Mouse (Mus musculus): ENCODE measurements at regions not wholly inside any gene's neighbourhood (a gene's known extent, or its start where the extent isn't known, plus 50 kb on each side); places are given as distances from the start of the nearest gene placed in this dataset.

- peak; percentile 49 for ATAC-seq (ENCODE audit: low FRiP score, low TSS enrichment)
- Histone ChIP-seq H3K4me3 (ENCODE audit: low read length) (no peak overlapping the region), H3K27me3 (ENCODE audit: control insufficient read depth, insufficient read depth, low read length) (no peaks in the 10 kb centered on the region), H3K36me3 (ENCODE audit: control insufficient read depth, insufficient read depth, low read length) (no peaks in the 10 kb centered on the region), H3K27ac (ENCODE audit: low read depth, low read length) (no peak overlapping the region), H3K4me2 (replicated peaks; ENCODE audit: low read depth, low read length) (no peak overlapping the region), H3K9ac (ENCODE audit: low read depth, low read length) (no peak overlapping the region), H3K4me1 (ENCODE audit: control insufficient read depth, insufficient read depth, low read length) (no peaks in the 10 kb centered on the region; the same call in 1 of the 2 replicates), H3K9me3 (ENCODE audit: control insufficient read depth, low read length) (no peaks in the 10 kb centered on the region)
- WGBS, result 61% methylated on average over 6 of the region's 6 CpGs
Measured at GRCm38 (mm10) chr14:102925769-102926443, 56.5 kb downstream of the Kctd12 start.

- H3K36me3 ChIP-seq (ENCODE audit: control insufficient read depth, insufficient read depth, low read length), result no peaks in the 10 kb centered on the region
- ATAC-seq (ENCODE audit: low FRiP score, low TSS enrichment), result no peak
- H3K27me3 ChIP-seq (ENCODE audit: control insufficient read depth, insufficient read depth, low read length), result no peaks in the 10 kb centered on the region
- 56% methylated on average over 4 of the region's 4 CpGs for WGBS
- H3K4me1 ChIP-seq (ENCODE audit: control insufficient read depth, insufficient read depth, low read length), result no peaks in the 10 kb centered on the region; the same call in 1 of the 2 replicates
- H3K4me2 ChIP-seq (replicated peaks; ENCODE audit: low read depth, low read length), result no peak overlapping the region
- no peak overlapping the region for H3K27ac ChIP-seq (ENCODE audit: low read depth, low read length)
- no peak overlapping the region for H3K4me3 ChIP-seq (ENCODE audit: low read length)
- no peak overlapping the region for H3K9ac ChIP-seq (ENCODE audit: low read depth, low read length)
- no peaks in the 10 kb centered on the region for H3K9me3 ChIP-seq (ENCODE audit: control insufficient read depth, low read length)
Measured at GRCm38 (mm10) chr14:102924674-102925073, 57.8 kb downstream of the Kctd12 start.

- no peaks in the 10 kb centered on the region; the same call in 1 of the 2 replicates for H3K4me1 ChIP-seq (ENCODE audit: control insufficient read depth, insufficient read depth, low read length)
- WGBS, result 87% methylated on average over 5 of the region's 5 CpGs
Measured at GRCm38 (mm10) chr14:102922496-102922993, 59.9 kb downstream of the Kctd12 start.

GRCm38 (mm10) chr14:102920415-102920814, 62.0 kb downstream of the Kctd12 start:
- no peaks in the 10 kb centered on the region for H3K9me3 ChIP-seq (ENCODE audit: control insufficient read depth, low read length)
- H3K4me1 ChIP-seq (ENCODE audit: control insufficient read depth, insufficient read depth, low read length), result no peaks in the 10 kb centered on the region
- H3K36me3 ChIP-seq (ENCODE audit: control insufficient read depth, insufficient read depth, low read length), result no peaks in the 10 kb centered on the region
- no peak overlapping the region for H3K9ac ChIP-seq (ENCODE audit: low read depth, low read length)
- H3K4me3 ChIP-seq (ENCODE audit: low read length), result no peak overlapping the region
- ATAC-seq (ENCODE audit: low FRiP score, low TSS enrichment), result no peak
- WGBS, result 80% methylated on average over 6 of the region's 6 CpGs
- H3K27me3 ChIP-seq (ENCODE audit: control insufficient read depth, insufficient read depth, low read length), result no peaks in the 10 kb centered on the region
- no peak overlapping the region for H3K27ac ChIP-seq (ENCODE audit: low read depth, low read length)
- no peak overlapping the region for H3K4me2 ChIP-seq (replicated peaks; ENCODE audit: low read depth, low read length)

More at GRCm38 (mm10) chr14:102922496-102922993, 59.9 kb downstream of the Kctd12 start:
- no peaks in the 10 kb centered on the region for H3K36me3 ChIP-seq (ENCODE audit: control insufficient read depth, insufficient read depth, low read length)
- H3K27me3 ChIP-seq (ENCODE audit: control insufficient read depth, insufficient read depth, low read length), result no peaks in the 10 kb centered on the region
- H3K9ac ChIP-seq (ENCODE audit: low read depth, low read length), result no peak overlapping the region
- H3K9me3 ChIP-seq (ENCODE audit: control insufficient read depth, low read length), result no peaks in the 10 kb centered on the region
- H3K4me3 ChIP-seq (ENCODE audit: low read length), result no peak overlapping the region
- no peak for ATAC-seq (ENCODE audit: low FRiP score, low TSS enrichment)
- no peak overlapping the region for H3K4me2 ChIP-seq (replicated peaks; ENCODE audit: low read depth, low read length)
- H3K27ac ChIP-seq (ENCODE audit: low read depth, low read length), result no peak overlapping the region

- no peak overlapping the region for H3K4me3 ChIP-seq (ENCODE audit: low read length)
- H3K4me1 ChIP-seq (ENCODE audit: control insufficient read depth, insufficient read depth, low read length), result no peaks in the 10 kb centered on the region
- H3K4me2 ChIP-seq (replicated peaks; ENCODE audit: low read depth, low read length), result no peak overlapping the region
- H3K36me3 ChIP-seq (ENCODE audit: control insufficient read depth, insufficient read depth, low read length), result no peaks in the 10 kb centered on the region
- no peaks in the 10 kb centered on the region for H3K9me3 ChIP-seq (ENCODE audit: control insufficient read depth, low read length)
- H3K27me3 ChIP-seq (ENCODE audit: control insufficient read depth, insufficient read depth, low read length), result no peaks in the 10 kb centered on the region
- 84% methylated on average over 7 of the region's 7 CpGs for WGBS
- no peak overlapping the region for H3K27ac ChIP-seq (ENCODE audit: low read depth, low read length)
- no peak for ATAC-seq (ENCODE audit: low FRiP score, low TSS enrichment)
- no peak overlapping the region for H3K9ac ChIP-seq (ENCODE audit: low read depth, low read length)
Measured at GRCm38 (mm10) chr14:102919261-102919801, 63.1 kb downstream of the Kctd12 start.

- H3K36me3 ChIP-seq (ENCODE audit: control insufficient read depth, insufficient read depth, low read length), result no peaks in the 10 kb centered on the region
- H3K4me2 ChIP-seq (replicated peaks; ENCODE audit: low read depth, low read length), result no peak overlapping the region
- H3K4me1 ChIP-seq (ENCODE audit: control insufficient read depth, insufficient read depth, low read length), result no peaks in the 10 kb centered on the region
- no peak overlapping the region for H3K27ac ChIP-seq (ENCODE audit: low read depth, low read length)
- H3K27me3 ChIP-seq (ENCODE audit: control insufficient read depth, insufficient read depth, low read length), result no peaks in the 10 kb centered on the region
- H3K9me3 ChIP-seq (ENCODE audit: control insufficient read depth, low read length), result no peaks in the 10 kb centered on the region
- ATAC-seq (ENCODE audit: low FRiP score, low TSS enrichment), result no peak
- no peak overlapping the region for H3K9ac ChIP-seq (ENCODE audit: low read depth, low read length)
- H3K4me3 ChIP-seq (ENCODE audit: low read length), result no peak overlapping the region
- 68% methylated on average over 1 of the region's 1 CpGs for WGBS
Measured at GRCm38 (mm10) chr14:102917929-102918328, 64.5 kb downstream of the Kctd12 start.

- Histone ChIP-seq H3K4me3 (ENCODE audit: low read length) (no peak overlapping the region), H3K4me2 (replicated peaks; ENCODE audit: low read depth, low read length) (no peak overlapping the region), H3K27ac (ENCODE audit: low read depth, low read length) (no peak overlapping the region), H3K4me1 (ENCODE audit: control insufficient read depth, insufficient read depth, low read length) (no peaks in the 10 kb centered on the region), H3K27me3 (ENCODE audit: control insufficient read depth, insufficient read depth, low read length) (no peaks in the 10 kb centered on the region), H3K9me3 (ENCODE audit: control insufficient read depth, low read length) (no peaks in the 10 kb centered on the region), H3K36me3 (ENCODE audit: control insufficient read depth, insufficient read depth, low read length) (no peaks in the 10 kb centered on the region), H3K9ac (ENCODE audit: low read depth, low read length) (no peak overlapping the region)
- ATAC-seq (ENCODE audit: low FRiP score, low TSS enrichment), result no peak
- WGBS, result 91% methylated on average over 4 of the region's 4 CpGs
Measured at GRCm38 (mm10) chr14:102915918-102916317, 66.5 kb downstream of the Kctd12 start.

- H3K4me1 ChIP-seq (ENCODE audit: control insufficient read depth, insufficient read depth, low read length), result no peaks in the 10 kb centered on the region
- H3K36me3 ChIP-seq (ENCODE audit: control insufficient read depth, insufficient read depth, low read length), result no peaks in the 10 kb centered on the region
- WGBS, result 80% methylated on average over 3 of the region's 3 CpGs
- no peak overlapping the region for H3K27ac ChIP-seq (ENCODE audit: low read depth, low read length)
- no peaks in the 10 kb centered on the region for H3K9me3 ChIP-seq (ENCODE audit: control insufficient read depth, low read length)
- no peak overlapping the region for H3K4me3 ChIP-seq (ENCODE audit: low read length)
- H3K27me3 ChIP-seq (ENCODE audit: control insufficient read depth, insufficient read depth, low read length), result no peaks in the 10 kb centered on the region
- ATAC-seq (ENCODE audit: low FRiP score, low TSS enrichment), result no peak
- H3K9ac ChIP-seq (ENCODE audit: low read depth, low read length), result no peak overlapping the region
- no peak overlapping the region for H3K4me2 ChIP-seq (replicated peaks; ENCODE audit: low read depth, low read length)
Measured at GRCm38 (mm10) chr14:102911582-102911981, 70.9 kb downstream of the Kctd12 start.

- Histone ChIP-seq H3K4me3 (ENCODE audit: low read length) (no peak overlapping the region), H3K36me3 (ENCODE audit: control insufficient read depth, insufficient read depth, low read length) (no peaks in the 10 kb centered on the region), H3K9ac (ENCODE audit: low read depth, low read length) (no peak overlapping the region), H3K4me1 (ENCODE audit: control insufficient read depth, insufficient read depth, low read length) (no peaks in the 10 kb centered on the region), H3K27me3 (ENCODE audit: control insufficient read depth, insufficient read depth, low read length) (no peaks in the 10 kb centered on the region), H3K27ac (ENCODE audit: low read depth, low read length) (no peak overlapping the region), H3K4me2 (replicated peaks; ENCODE audit: low read depth, low read length) (no peak overlapping the region), H3K9me3 (ENCODE audit: control insufficient read depth, low read length) (no peaks in the 10 kb centered on the region)
- no peak for ATAC-seq (ENCODE audit: low FRiP score, low TSS enrichment)
- WGBS, result 76% methylated on average over 3 of the region's 3 CpGs
Measured at GRCm38 (mm10) chr14:102908990-102909389, 73.4 kb downstream of the Kctd12 start.

Measured in kidney, embryonic 14.5 days (tissue).